Mouse (Mus musculus): ENCODE results near the gene Hist1h3i. TPM values are rescaled to one million over a fixed set of nuclear protein-coding genes. Genes with fewer than 3 reads are reported as not detected.
"Not testable (repeated sequence)": the region's sequence is repeated elsewhere in the genome, so short reads cannot be mapped to it uniquely, and the experiment has no call there.

Hist1h3i gene
- polyA plus RNA-seq, 1 experiment from 2014 or later = 91.2 TPM

DNA sequence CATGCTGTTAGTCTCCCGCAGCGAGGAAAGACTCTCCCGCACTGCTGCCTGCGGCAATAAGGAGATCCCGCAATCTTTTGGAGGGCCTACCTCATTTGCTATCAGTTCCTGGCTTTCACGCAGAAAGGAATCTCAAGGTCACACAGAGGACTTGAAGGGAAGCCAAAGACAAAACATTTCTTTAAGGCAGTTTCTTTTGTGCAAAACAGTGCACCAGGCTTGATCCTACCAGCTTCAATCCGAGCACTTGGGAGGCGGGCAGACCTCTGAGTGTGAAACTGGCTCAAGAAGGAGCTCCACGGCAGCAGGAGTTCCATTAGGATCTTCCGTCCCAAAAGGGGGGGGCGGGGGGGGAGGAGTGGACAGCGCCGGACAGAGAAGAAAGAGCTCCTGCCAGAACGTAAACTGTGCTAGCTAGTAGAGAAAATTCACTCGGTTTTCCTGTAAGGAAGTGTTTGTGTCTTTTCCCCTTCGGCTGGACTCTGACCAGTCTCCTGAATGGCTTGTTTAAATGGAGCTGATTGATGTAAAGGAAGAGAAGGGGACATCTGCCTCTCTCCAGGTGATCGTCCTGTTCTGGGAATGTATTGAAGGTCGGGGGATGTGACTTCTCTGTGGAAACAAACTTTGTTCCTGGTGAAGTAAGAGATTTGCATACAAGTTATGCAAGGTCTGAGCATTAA is 7.6 kb upstream of the Hist1h3i start:
- H3K36me3 ChIP-seq = no peaks in the 10 kb centered on the region
- peak overlapping the region; percentile 33 for H3K4me2 ChIP-seq (replicated peaks)
- H3K27ac ChIP-seq = no peak overlapping the region
- no peaks in the 10 kb centered on the region for H3K9me3 ChIP-seq
- no peak for ATAC-seq
- WGBS = 7% methylated on average over 18 of the region's 18 CpGs
- H3K4me3 ChIP-seq (replicated peaks) = no peak overlapping the region
- H3K9ac ChIP-seq (replicated peaks) = peak overlapping the region; percentile 50; the same call in 1 of the 2 replicates
- no peaks in the 10 kb centered on the region for H3K27me3 ChIP-seq
- H3K4me1 ChIP-seq (replicated peaks) = peaks cover 23% of the 10 kb centered on the region

DNA sequence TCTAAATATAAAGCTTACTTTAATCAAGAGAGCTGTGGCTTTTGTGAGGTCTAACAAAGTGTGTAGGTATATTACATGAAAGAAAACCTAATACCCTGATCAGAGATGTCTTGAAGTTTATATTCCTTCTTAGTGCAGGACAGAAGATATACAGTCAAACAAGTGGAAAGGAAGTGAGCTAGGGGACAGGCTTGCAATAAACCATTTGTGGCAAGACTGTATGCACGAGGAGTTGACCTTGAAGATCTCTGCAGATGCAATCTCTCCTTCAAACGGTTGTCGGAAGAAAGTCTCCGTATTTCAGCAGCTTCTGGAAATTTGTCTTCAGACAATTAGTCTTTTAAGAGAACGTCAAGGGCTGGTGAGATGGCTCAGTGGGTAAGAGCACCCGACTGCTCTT is 6.8 kb upstream of the Hist1h3i start:
- H3K9me3 ChIP-seq = no peaks in the 10 kb centered on the region
- ATAC-seq = no peak
- WGBS = 61% methylated on average over 6 of the region's 6 CpGs

DNA sequence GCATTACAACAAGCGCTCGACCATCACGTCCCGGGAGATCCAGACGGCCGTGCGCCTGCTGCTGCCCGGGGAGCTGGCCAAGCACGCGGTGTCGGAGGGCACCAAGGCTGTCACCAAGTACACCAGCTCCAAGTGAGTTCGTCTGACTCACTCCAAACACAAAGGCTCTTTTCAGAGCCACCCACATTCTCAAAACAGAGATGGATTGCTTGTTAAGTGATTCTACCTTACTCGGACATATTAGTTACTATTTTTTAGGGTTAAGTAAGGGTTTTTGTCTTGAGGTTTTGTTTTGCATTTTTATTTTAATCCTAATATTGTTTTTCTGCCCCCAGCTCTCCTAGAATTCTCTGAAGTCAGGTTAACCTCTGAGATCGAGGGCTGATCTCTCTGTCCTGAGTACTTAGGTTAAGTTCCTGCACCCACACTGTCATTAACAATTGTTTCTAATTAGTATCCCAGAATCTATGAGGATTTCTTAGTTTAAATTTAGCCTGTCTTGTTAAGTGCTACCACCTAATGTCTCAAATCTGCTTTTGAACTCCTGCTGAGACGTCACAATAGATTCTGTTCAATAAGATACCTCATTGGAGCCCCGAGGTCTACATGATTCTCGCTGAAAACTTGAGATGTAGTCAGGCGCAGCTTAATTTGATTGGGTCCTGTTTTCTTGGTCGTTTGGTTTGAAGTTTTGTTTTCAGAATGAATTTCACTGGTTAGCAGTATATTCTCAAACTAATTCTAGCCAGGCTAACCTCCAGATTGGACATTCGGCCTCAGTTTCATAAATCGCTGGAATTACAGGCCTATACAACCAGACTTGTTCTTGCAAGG is 4.8 kb upstream of the Hist1h3i start:
- Histone ChIP-seq H3K4me1 (replicated peaks) (peaks cover 34% of the 10 kb centered on the region), H3K4me3 (replicated peaks) (peak overlapping the region; percentile 39), H3K9me3 (no peaks in the 10 kb centered on the region), H3K27ac (peak overlapping the region; percentile 68), H3K27me3 (no peaks in the 10 kb centered on the region), H3K36me3 (no peaks in the 10 kb centered on the region), H3K4me2 (replicated peaks) (peak overlapping the region; percentile 64), H3K9ac (replicated peaks) (peak overlapping the region; percentile 41; the same call in 1 of the 2 replicates)
- WGBS = 8% methylated on average over 17 of the region's 21 CpGs
- ATAC-seq = no peak

More for the DNA sequence above, 6.8 kb upstream of the Hist1h3i start:
- Histone ChIP-seq H3K27ac (no peak overlapping the region), H3K4me2 (replicated peaks) (no peak overlapping the region), H3K4me1 (replicated peaks) (peaks cover 24% of the 10 kb centered on the region), H3K27me3 (no peaks in the 10 kb centered on the region), H3K9ac (replicated peaks) (no peak overlapping the region), H3K36me3 (no peaks in the 10 kb centered on the region), H3K4me3 (replicated peaks) (no peak overlapping the region)

DNA sequence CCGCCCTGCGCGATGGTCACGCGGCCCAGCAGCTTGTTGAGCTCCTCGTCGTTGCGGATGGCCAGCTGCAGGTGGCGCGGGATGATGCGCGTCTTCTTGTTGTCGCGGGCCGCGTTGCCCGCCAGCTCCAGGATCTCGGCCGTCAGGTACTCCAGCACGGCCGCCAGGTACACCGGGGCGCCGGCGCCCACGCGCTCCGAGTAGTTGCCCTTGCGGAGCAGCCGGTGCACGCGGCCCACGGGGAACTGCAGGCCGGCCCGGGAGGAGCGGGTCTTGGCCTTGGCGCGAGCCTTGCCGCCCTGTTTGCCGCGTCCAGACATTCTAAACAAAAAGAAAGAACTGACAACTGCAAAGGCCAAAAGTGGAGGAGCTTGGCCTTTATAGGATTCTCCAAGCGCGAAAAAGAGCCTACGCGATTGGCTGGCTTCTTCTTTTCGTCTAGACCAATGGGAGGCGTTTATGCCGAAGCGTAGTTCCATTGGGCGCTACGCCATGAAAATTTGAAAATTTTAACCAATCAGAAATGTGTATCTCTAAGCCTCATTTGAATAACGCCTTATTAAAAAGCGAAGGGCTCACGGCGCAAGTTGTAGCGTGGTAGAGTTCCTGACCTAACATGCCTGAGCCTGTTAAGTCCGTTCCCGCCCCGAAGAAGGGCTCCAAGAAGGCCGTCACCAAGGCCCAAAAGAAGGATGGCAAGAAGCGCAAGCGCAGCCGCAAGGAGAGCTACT is 3.9 kb upstream of the Hist1h3i start, which contains the start of the genes Hist1h2an and Hist1h2bp:
Hist1h2an (minus strand) TSS at position 320 of the 731 bp plus-strand sequence.
Hist1h2bp (plus strand) TSS at position 563 of the 731 bp plus-strand sequence.
- WGBS = under 1% methylated on average over 42 of the region's 63 CpGs

DNA sequence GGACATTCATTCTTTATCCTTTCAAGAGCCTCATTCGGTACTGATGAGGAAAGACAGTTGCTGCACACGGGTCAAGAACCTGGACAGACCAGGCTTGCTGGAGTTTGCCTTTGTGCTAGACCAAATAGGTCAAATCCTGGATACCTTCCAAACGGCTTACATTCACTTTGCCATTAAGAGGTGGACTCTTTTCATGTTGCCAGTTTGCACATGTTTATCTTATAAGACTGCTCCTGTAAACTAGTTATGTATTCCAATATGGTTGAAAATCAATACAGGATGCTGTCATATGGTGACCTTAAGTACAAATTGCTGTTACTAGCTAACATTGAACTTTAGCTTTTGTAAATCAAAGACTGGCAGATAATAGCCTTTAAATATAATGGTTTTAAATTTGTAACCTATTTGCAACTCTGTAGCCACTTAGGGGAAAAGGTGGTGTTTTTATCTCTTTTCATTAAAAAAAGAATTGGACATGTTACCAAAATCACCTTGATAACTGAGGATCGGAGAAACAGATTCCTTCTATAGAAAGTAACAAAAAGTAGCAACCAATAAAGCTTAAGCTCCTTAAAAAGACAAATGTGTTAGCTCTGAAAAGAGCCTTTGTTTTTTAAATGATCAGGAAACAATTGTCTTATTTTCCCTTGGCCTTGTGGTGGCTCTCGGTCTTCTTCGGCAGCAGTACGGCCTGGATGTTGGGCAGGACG is 3.2 kb upstream of the Hist1h3i start:
- Histone ChIP-seq H3K4me2 (replicated peaks) (peak overlapping the region; percentile 64), H3K27ac (peak overlapping the region; percentile 84), H3K36me3 (no peaks in the 10 kb centered on the region), H3K27me3 (no peaks in the 10 kb centered on the region), H3K9me3 (no peaks in the 10 kb centered on the region), H3K9ac (replicated peaks) (peak overlapping the region; percentile 61), H3K4me3 (replicated peaks) (peak overlapping the region; percentile 39), H3K4me1 (replicated peaks) (peaks cover 41% of the 10 kb centered on the region)
- 3% methylated on average over 8 of the region's 8 CpGs for WGBS
- ATAC-seq = no peak

More for the DNA sequence above, 3.9 kb upstream of the Hist1h3i start, which contains the start of the genes Hist1h2an and Hist1h2bp:
- not testable (repeated sequence) for H3K27me3 ChIP-seq, H3K36me3 ChIP-seq, H3K9me3 ChIP-seq
- H3K4me1 ChIP-seq (replicated peaks) = peaks cover 41% of the 10 kb centered on the region
- H3K4me3 ChIP-seq (replicated peaks) = peak within 1 kb of the TSS; percentile 39
- H3K9ac ChIP-seq (replicated peaks) = peak within 1 kb of the TSS; percentile 61
- peak; percentile 96 for ATAC-seq
- peak within 1 kb of the TSS; percentile 64 for H3K4me2 ChIP-seq (replicated peaks)
- H3K27ac ChIP-seq = peak within 1 kb of the TSS; percentile 84

DNA sequence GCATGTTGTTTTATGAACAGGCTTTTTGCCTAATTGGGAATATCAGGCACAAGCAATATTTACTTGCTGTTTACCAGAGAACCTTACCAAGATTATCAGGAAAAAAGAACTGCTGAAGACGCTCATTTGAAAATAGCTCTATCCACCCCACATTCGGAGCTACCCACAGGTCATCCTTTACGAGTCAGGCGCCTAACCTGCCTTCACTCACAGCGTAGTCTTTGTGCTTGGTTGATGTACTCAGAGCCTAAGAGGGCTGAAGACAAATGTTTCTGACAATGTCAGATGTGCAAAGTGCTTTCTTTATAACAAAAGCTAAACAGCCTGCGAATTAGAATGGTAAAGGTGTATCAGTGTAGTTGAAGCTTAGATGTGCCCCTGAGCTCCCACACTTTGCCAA is 1.1 kb upstream of the Hist1h3i start:
- Histone ChIP-seq H3K27ac (peak overlapping the region; percentile 68), H3K36me3 (no peaks in the 10 kb centered on the region), H3K9me3 (no peaks in the 10 kb centered on the region), H3K4me3 (replicated peaks) (no peak overlapping the region; the same call in 1 of the 2 replicates), H3K4me1 (replicated peaks) (peaks cover 48% of the 10 kb centered on the region), H3K4me2 (replicated peaks) (peak overlapping the region; percentile 67; the same call in 1 of the 2 replicates), H3K9ac (replicated peaks) (no peak overlapping the region), H3K27me3 (no peaks in the 10 kb centered on the region)
- ATAC-seq = no peak
- WGBS = 20% methylated on average over 6 of the region's 6 CpGs

DNA sequence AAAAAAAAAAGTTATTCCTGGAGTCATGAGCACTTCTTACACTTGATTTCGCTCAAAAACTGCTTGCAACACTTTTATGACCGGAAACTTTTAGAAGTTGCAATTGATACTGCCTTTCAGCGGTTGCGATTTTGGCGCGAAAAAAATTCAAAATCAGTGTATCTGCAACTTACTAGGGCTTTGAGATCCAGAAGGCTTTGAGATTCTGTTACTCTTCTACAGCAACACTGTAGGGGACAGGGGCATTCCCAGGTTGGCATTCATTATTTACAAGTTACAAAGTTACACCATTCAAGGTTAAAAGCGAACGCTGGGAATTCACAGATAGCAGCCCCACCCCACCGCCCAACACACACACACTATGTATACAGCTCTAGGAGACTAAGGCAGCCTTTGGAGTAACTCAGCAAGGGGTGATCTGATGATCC is 578 bp upstream of the Hist1h3i start:
- Histone ChIP-seq H3K4me1 (replicated peaks) (peaks cover 48% of the 10 kb centered on the region), H3K4me2 (replicated peaks) (peak overlapping the region; percentile 67), H3K9me3 (no peaks in the 10 kb centered on the region), H3K36me3 (no peaks in the 10 kb centered on the region), H3K4me3 (replicated peaks) (peak overlapping the region; percentile 42), H3K27ac (peak overlapping the region; percentile 68), H3K27me3 (no peaks in the 10 kb centered on the region), H3K9ac (replicated peaks) (no peak overlapping the region; the same call in 1 of the 2 replicates)
- no peak for ATAC-seq
- WGBS = 3% methylated on average over 9 of the region's 9 CpGs

DNA sequence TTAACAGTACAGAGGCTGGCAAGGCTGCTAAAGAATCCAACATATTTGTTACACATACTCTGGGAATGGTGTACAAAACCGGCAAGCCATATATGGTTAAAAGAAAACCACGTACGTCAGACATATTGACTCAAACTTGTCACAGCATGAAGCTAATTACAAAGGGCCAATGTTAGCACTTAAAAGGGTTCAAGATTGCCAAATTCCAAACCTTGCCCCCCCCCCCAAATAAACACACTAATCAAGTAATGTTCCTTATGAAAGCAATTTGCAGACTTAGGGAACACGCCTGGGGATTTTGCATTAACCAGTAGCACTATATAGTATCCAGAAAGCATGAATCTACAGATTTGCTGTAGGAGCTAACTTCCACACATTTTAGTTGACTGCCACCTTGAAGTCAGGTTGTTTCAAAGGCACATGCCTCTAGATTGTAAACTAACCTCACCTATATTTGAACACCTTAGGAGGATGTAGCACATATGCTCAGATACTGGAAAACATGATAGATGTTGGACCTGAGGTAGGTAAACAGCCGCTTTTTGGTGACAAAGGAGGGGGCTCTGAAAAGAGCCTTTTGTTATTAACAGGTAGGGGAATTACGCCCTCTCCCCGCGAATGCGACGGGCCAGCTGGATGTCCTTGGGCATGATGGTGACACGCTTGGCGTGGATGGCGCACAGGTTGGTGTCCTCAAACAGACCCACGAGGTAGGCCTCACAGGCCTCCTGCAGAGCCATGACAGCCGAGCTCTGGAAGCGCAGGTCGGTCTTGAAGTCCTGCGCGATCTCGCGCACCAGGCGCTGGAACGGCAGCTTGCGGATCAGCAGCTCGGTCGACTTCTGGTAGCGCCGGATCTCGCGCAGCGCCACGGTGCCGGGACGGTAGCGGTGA is 562 bp downstream of the Hist1h3i start:
- Histone ChIP-seq H3K4me1 (replicated peaks) (peaks cover 45% of the 10 kb centered on the region), H3K9ac (replicated peaks) (peak overlapping the region; percentile 68), H3K27ac (peak overlapping the region; percentile 73), H3K4me2 (replicated peaks) (peak overlapping the region; percentile 67), H3K4me3 (replicated peaks) (peak overlapping the region; percentile 42)
- whole genome bisulfite sequencing = 1% methylated on average over 14 of the region's 35 CpGs
- not testable (repeated sequence) for ATAC-seq, H3K9me3 ChIP-seq, H3K36me3 ChIP-seq, H3K27me3 ChIP-seq

DNA sequence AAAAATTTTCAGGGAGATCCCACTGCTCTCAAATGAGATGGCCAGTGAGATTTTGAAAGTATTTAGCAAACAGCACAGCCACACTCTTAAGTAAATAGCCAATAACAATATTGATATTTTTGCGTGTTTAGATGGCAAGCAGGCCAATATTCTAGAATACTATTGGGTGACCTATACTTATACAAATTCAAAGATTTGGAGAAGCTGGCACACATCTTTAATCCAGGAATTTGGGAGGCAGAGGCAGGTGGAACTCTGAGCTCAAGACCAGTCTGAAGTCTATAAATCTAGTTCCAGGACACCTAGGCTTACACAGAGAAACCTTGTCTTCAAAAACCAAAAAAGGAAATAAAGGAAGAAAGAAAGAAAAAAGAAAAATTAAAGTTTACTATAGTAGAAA is 1.5 kb downstream of the Hist1h3i start:
- Histone ChIP-seq H3K4me1 (replicated peaks) (peaks cover 45% of the 10 kb centered on the region), H3K27ac (no peak overlapping the region), H3K4me2 (replicated peaks) (no peak overlapping the region), H3K9me3 (no peaks in the 10 kb centered on the region), H3K4me3 (replicated peaks) (no peak overlapping the region), H3K9ac (replicated peaks) (no peak overlapping the region), H3K27me3 (no peaks in the 10 kb centered on the region), H3K36me3 (no peaks in the 10 kb centered on the region)
- ATAC-seq = no peak
- WGBS = 96% methylated on average over 1 of the region's 1 CpGs

DNA sequence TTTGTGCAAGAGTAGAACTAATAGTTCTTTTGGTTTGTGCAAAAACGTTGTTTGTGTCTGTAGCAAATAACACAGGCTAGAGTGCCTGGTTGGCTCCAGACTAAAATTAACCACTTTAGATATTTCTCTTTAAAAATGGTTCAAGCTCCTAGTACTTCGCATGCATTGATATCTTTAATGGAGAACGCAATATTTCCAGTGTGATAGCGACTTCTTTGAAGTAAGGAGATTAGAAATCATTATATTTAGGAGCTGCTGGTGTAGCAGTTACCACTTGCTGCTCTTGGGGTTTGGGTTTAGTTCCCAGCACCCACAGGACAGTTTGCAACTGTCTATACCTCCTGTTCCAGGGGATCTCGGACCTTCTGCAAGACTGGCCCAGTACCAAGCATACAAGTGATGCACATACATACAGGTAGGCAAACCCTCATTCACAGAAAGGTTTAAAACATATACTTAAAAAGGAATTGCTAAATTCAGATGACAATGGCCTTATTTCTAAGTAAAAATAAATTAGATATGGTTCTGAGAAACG is 2.1 kb downstream of the Hist1h3i start:
- H3K9ac ChIP-seq (replicated peaks) = no peak overlapping the region
- H3K27me3 ChIP-seq = no peaks in the 10 kb centered on the region
- H3K4me3 ChIP-seq (replicated peaks) = no peak overlapping the region; the same call in 1 of the 2 replicates
- WGBS = 46% methylated on average over 6 of the region's 6 CpGs
- H3K4me1 ChIP-seq (replicated peaks) = peaks cover 42% of the 10 kb centered on the region
- ATAC-seq = no peak
- no peak overlapping the region for H3K27ac ChIP-seq
- no peaks in the 10 kb centered on the region for H3K36me3 ChIP-seq
- no peaks in the 10 kb centered on the region for H3K9me3 ChIP-seq
- peak overlapping the region; percentile 95 for H3K4me2 ChIP-seq (replicated peaks)
